Mouse (Mus musculus) heart, postnatal 0 days (tissue): Measurements from ENCODE around the gene Mrps33. TPM values are rescaled to one million over a fixed set of nuclear protein-coding genes. Genes with fewer than 3 reads are reported as not detected.
A peak's percentile ranks its signal among the peaks of the same experiment; 100 is the strongest.

ENCODE experiments used
- ATAC-seq: fragments of 200-750 bp; cut with Nextera tagmentation; 2 replicates; pipeline ENCODE4 v1.8.0; 2017; ENCODE audit warnings: low read depth, moderate number of reproducible peaks, moderate library complexity; ENCODE audit not compliant: insufficient read depth
- DNase-seq: peaks from one replicate; pipeline ENCODE4 v3.0.0-alpha.2; 2016; ENCODE audit warnings: low spot score
- H3K27ac ChIP-seq: fragments of 300-500 bp; sonication (generic); 2 replicates; pipeline ENCODE4 v1.5.1; 2014; ENCODE audit warnings: low read depth, mild to moderate bottlenecking
- H3K27me3 ChIP-seq: fragments of 300-500 bp; sonication (generic); 2 replicates; pipeline ENCODE4 v1.6.1; 2014; ENCODE audit warnings: low read length, mixed read lengths; ENCODE audit not compliant: control insufficient read depth, insufficient read depth
- H3K36me3 ChIP-seq: fragments of 300-500 bp; sonication (generic); replicated peaks from 2 replicates; pipeline ENCODE4 v1.6.1; 2014; ENCODE audit warnings: low read length, mixed read lengths; ENCODE audit not compliant: control insufficient read depth, insufficient read depth
- H3K4me1 ChIP-seq: fragments of 300-500 bp; sonication (generic); 2 replicates; pipeline ENCODE4 v1.6.1; 2014; ENCODE audit warnings: antibody characterized with exemption; ENCODE audit not compliant: control insufficient read depth, insufficient read depth
- H3K4me2 ChIP-seq: fragments of 300-500 bp; sonication (generic); 2 replicates; pipeline ENCODE4 v1.6.1; 2014; ENCODE audit warnings: low read depth, mild to moderate bottlenecking, low read length, moderate library complexity
- H3K4me3 ChIP-seq: fragments of 300-500 bp; sonication (generic); 2 replicates; pipeline ENCODE4 v1.5.1; 2014; ENCODE audit warnings: low read depth, low read length
- H3K9ac ChIP-seq: fragments of 300-500 bp; sonication (generic); replicated peaks from 2 replicates; pipeline ENCODE4 v1.6.1; 2014; ENCODE audit warnings: low read depth, low read length, mixed read lengths
- H3K9me3 ChIP-seq: fragments of 300-500 bp; sonication (generic); replicated peaks from 2 replicates; pipeline ENCODE4 v1.6.1; 2016; ENCODE audit warnings: low read length; ENCODE audit not compliant: control insufficient read depth
- CTCF ChIP-seq: IDR thresholded peaks from 2 replicates; pipeline ENCODE4 v1.5.1; 2016; ENCODE audit warnings: antibody characterized with exemption, control low read depth, low read depth
- EP300 ChIP-seq: IDR thresholded peaks from 2 replicates; pipeline ENCODE4 v1.6.1; 2016; ENCODE audit warnings: antibody characterized with exemption, low read depth
- WGBS: fragments of 180-500 bp; shearing (Covaris S2); extraction: QIAGEN DNeasy Blood & Tissue Kit; methylation state at CpG from one replicate; pipeline ENCODE4 v1.1.7; 2014; 5-methylcytosine and 5-hydroxymethylcytosine counted together
- polyA plus RNA-seq: library from polyadenylated mRNA; unstranded; fragments of >200 nt; fragmentation: Nextera tagmentation; extraction: Ambion mirVana; gene quantifications from 2 replicates; pipeline ENCODE4 v1.2.1, GENCODE M21; 2015
- total RNA-seq: library from RNA; depleted of rRNA; stranded (reverse); fragments of >200 nt; gene quantifications from 2 replicates; pipeline ENCODE4 v1.2.3, GENCODE M21; 2014; ENCODE audit warnings: low replicate concordance; rRNA removed

Mrps33 gene
- total RNA-seq (44.5 and 56.3 TPM in 2 replicates), polyA plus RNA-seq (231 and 250 TPM in 2 replicates)

DNA sequence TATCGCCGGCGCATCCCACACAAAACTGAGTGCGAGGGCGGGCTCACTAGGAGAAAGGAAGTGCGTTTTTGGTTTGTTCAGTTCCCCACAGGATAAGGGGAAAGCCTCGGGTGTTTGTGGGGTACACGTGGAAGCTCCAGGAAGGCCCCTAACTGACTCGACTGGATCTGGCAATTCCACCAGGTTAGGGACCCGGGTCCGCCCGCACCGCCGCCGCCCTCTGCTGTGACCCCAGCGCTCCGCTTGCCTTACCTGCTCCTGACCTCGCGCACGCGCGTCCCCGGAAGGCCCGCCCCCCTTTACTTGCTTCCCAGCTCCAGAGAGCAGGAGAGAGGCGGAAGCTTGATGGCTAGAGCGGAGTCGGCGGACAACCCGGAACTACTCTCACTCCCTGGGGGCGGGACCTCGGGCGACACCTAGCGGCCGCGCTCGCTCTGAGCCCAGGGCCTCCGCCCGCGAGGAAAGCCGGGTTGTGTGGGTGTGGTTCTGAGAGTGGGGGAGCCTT lies at the start of gene Mrps33:
Mrps33 (minus strand) TSS at position 377 of the 505 bp plus-strand sequence.
- H3K9ac ChIP-seq: peak within 1 kb of the TSS; percentile 57
- peaks cover 7% of the 10 kb centered on the region; the same call in 1 of the 2 replicates for H3K4me1 ChIP-seq
- under 1% methylated on average over 40 of the region's 40 CpGs for WGBS
- H3K27me3 ChIP-seq: no peaks in the 10 kb centered on the region
- 0 out of 2 replicates have a peak, but pooled peaks have one; percentile 33 for TF ChIP-seq EP300
- peak; percentile 97 for TF ChIP-seq CTCF
- ATAC-seq (peak; percentile 99), DNase-seq (peak; percentile 95)
- peak within 1 kb of the TSS; percentile 39 for H3K27ac ChIP-seq
- H3K4me3 ChIP-seq: peak within 1 kb of the TSS; percentile 67
- H3K9me3 ChIP-seq: no peaks in the 10 kb centered on the region
- H3K36me3 ChIP-seq: no peaks in the 10 kb centered on the region
- peak within 1 kb of the TSS; percentile 70 for H3K4me2 ChIP-seq

DNA sequence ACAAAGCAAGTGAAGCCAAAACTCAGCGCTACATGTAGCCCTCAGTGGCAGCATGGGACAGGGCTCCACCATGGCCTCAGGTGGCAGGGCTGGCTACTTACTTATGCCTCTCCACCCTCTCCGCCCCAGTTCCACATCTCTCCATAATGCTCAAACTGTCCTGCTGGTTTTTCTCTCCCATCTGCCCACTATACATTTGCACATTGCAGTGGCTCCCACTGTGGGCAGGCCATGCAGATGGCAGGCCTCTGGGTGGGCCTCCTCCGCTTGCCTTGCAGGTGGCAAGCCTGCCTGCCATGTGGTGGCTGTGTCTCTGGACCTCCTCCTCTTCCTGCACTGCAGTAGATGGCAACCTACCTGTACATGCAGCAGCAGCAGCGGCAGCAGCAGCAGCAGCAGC lies 38.9 kb upstream of the Mrps33 start:
- no peak for TF ChIP-seq EP300
- no peak for TF ChIP-seq CTCF
- 75% methylated on average over 4 of the region's 4 CpGs for WGBS

DNA sequence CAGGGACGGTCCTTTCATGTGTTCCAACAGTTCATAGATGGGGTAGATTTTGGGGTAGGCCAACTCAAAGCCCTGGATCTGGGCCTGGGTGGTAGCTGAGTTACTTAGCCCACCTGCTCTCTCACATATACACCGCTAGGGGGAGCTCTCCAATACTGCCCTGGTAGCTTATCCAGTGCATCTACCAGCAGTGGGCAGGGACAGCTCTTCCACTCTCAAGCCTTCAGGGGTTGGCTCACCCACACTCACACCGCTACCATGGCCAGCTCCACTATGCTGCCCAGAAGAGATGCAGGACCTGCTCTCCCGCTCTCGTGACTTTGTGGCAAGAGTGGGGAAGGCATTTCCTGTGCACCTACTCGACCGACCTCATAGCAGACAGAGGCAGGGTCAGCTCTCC lies 38.0 kb upstream of the Mrps33 start:
- H3K27me3 ChIP-seq: no peaks in the 10 kb centered on the region
- H3K4me1 ChIP-seq: no peaks in the 10 kb centered on the region
- TF ChIP-seq EP300: no peak
- no peak for TF ChIP-seq CTCF
- H3K27ac ChIP-seq: no peak overlapping the region
- no peak overlapping the region for H3K9ac ChIP-seq
- WGBS: 37% methylated on average over 7 of the region's 7 CpGs
- H3K4me2 ChIP-seq: no peak overlapping the region
- H3K9me3 ChIP-seq: no peaks in the 10 kb centered on the region
- no peak overlapping the region for H3K4me3 ChIP-seq
- H3K36me3 ChIP-seq: no peaks in the 10 kb centered on the region
- ATAC-seq (no peak), DNase-seq (no peak)

More for the DNA sequence above, 38.9 kb upstream of the Mrps33 start:
- Histone ChIP-seq H3K4me2 (no peak overlapping the region), H3K27ac (no peak overlapping the region), H3K4me3 (no peak overlapping the region), H3K36me3 (no peaks in the 10 kb centered on the region), H3K4me1 (no peaks in the 10 kb centered on the region), H3K27me3 (no peaks in the 10 kb centered on the region), H3K9me3 (no peaks in the 10 kb centered on the region), H3K9ac (no peak overlapping the region)
- DNase-seq: no peak
- no peak for ATAC-seq

DNA sequence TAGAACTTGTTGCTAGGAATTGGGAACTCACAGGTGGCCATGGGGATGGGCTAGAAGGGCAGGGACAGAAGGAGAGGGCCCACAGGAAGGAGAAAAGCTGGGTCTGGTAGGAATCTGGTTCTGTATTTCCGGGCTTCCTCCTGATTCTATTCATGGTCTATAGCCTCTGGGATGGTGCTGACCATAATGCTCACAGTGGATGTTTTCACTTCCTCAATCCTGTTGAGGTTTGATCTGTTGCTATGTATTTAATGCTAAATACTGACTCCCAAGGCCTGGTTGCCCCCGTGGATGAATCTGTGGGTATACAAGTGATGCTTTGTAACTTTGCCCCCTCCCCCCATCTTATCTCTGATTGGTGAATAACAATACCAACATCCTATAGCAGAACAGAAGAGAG lies 36.8 kb upstream of the Mrps33 start:
- TF ChIP-seq CTCF (no peak), EP300 (no peak)
- Histone ChIP-seq H3K4me3 (no peak overlapping the region), H3K9me3 (no peaks in the 10 kb centered on the region)

DNA sequence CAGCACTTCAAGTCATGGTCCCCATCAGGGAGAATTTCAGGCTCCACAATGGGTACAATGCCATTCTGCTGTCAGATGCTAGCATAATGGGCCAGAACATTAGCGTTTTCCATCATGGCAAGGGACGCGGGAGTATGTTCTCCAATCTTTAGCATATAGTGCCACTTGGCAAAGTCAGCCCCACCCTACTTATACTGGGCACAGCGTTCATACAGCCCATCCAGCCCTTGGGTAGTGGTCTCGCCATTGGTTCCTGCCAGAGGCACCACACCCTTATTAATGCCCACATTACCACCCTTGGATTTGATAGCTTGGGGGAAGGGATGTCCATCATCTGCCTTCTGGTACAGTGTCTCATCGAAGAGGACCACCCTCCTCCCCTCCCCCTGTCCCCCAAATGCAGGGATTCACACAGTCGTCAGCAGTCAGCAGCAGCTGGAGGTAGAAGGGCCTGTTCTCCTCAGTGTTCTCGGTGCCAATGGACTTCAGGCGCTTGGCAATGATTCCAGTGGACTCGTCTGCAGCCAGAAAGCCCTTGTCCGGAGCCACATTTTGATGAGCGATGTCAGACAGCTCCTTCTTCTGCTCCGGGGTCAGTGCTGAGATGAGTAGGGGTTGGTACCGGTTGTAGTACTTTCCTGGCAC lies 33.0 kb upstream of the Mrps33 start:
- no peak overlapping the region for H3K27ac ChIP-seq
- H3K27me3 ChIP-seq: no peaks in the 10 kb centered on the region
- no peak for DNase-seq
- no peak overlapping the region for H3K4me2 ChIP-seq
- no peaks in the 10 kb centered on the region for H3K36me3 ChIP-seq
- no peak for TF ChIP-seq EP300
- no peak for ATAC-seq
- H3K4me1 ChIP-seq: no peaks in the 10 kb centered on the region
- 83% methylated on average over 14 of the region's 14 CpGs for WGBS
- H3K9ac ChIP-seq: no peak overlapping the region
- H3K4me3 ChIP-seq: no peak overlapping the region
- H3K9me3 ChIP-seq: no peaks in the 10 kb centered on the region

More for the DNA sequence above, 36.8 kb upstream of the Mrps33 start:
- Histone ChIP-seq H3K4me1 (no peaks in the 10 kb centered on the region), H3K27me3 (no peaks in the 10 kb centered on the region), H3K9ac (no peak overlapping the region), H3K27ac (no peak overlapping the region), H3K36me3 (no peaks in the 10 kb centered on the region), H3K4me2 (no peak overlapping the region)
- DNase-seq (no peak), ATAC-seq (no peak)
- 63% methylated on average over 2 of the region's 2 CpGs for WGBS
